Mouse (Mus musculus) midbrain, embryonic 11.5 days (tissue): ENCODE data around the gene Clpsl2. TPM values are rescaled to one million over a fixed set of nuclear protein-coding genes. Genes with fewer than 3 reads are reported as not detected.
A peak's percentile ranks its signal among the peaks of the same experiment; 100 is the strongest.
"Not testable (repeated sequence)": the region's sequence is repeated elsewhere in the genome, so short reads cannot be mapped to it uniquely, and the experiment has no call there.

Experiments
- ATAC-seq: fragments of 200-750 bp; cut with Nextera tagmentation; 2 replicates; pipeline ENCODE4 v1.8.0; 2017; ENCODE audit warnings: moderate TSS enrichment, moderate library complexity; ENCODE audit not compliant: low FRiP score
- DNase-seq: peaks from one replicate; pipeline ENCODE4 v3.0.0; 2015; ENCODE audit warnings: low spot score; ENCODE audit errors: missing footprints
- H3K27ac ChIP-seq: fragments of 300-500 bp; sonication (generic); 2 replicates; pipeline ENCODE4 v1.5.1; 2014; ENCODE audit warnings: low read depth, low read length
- H3K27me3 ChIP-seq: fragments of 300-500 bp; sonication (generic); 2 replicates; pipeline ENCODE4 v1.6.1; 2014; ENCODE audit warnings: mild to moderate bottlenecking, low read length, moderate library complexity, mixed read lengths; ENCODE audit not compliant: control insufficient read depth, insufficient read depth
- H3K36me3 ChIP-seq: fragments of 300-500 bp; sonication (generic); 2 replicates; pipeline ENCODE4 v1.6.1; 2014; ENCODE audit warnings: mild to moderate bottlenecking, low read length, moderate library complexity, mixed read lengths; ENCODE audit not compliant: control insufficient read depth, insufficient read depth
- H3K4me1 ChIP-seq: fragments of 300-500 bp; sonication (generic); 2 replicates; pipeline ENCODE4 v1.6.1; 2014; ENCODE audit warnings: low read length; ENCODE audit not compliant: control insufficient read depth, insufficient read depth
- H3K4me2 ChIP-seq: fragments of 300-500 bp; sonication (generic); 2 replicates; pipeline ENCODE4 v1.6.1; 2014; ENCODE audit warnings: mild to moderate bottlenecking, moderate library complexity
- H3K4me3 ChIP-seq: fragments of 300-500 bp; sonication (generic); 2 replicates; pipeline ENCODE4 v1.5.1; 2014; ENCODE audit warnings: low read depth, low read length
- H3K9ac ChIP-seq: fragments of 300-500 bp; sonication (generic); 2 replicates; pipeline ENCODE4 v1.6.1; 2014; ENCODE audit warnings: low read length
- H3K9me3 ChIP-seq: fragments of 300-500 bp; sonication (generic); 2 replicates; pipeline ENCODE4 v1.6.1; 2016; ENCODE audit warnings: low read length; ENCODE audit not compliant: control insufficient read depth
- WGBS: fragments of 180-500 bp; shearing (Covaris S2); extraction: QIAGEN DNeasy Blood & Tissue Kit; methylation state at CpG from one replicate; pipeline ENCODE4 v1.1.7; 2014; 5-methylcytosine and 5-hydroxymethylcytosine counted together
- polyA plus RNA-seq: library from polyadenylated mRNA; unstranded; fragments of >200 nt; fragmentation: Nextera tagmentation; extraction: Ambion mirVana; gene quantifications from 2 replicates; pipeline ENCODE4 v1.2.1, GENCODE M21; 2014

The Clpsl2 gene
- polyA plus RNA-seq, 1 experiment from 2014 or later = not detected

GRCm38 (mm10) chr17:28537881-28538280 is 11.3 kb upstream of the Clpsl2 start:
- ATAC-seq (no peak), DNase-seq (no peak)
- WGBS = 50% methylated on average over 12 of the region's 12 CpGs
- Histone ChIP-seq H3K4me2 (no peak overlapping the region), H3K4me3 (no peak overlapping the region), H3K27me3 (no peaks in the 10 kb centered on the region), H3K9ac (no peak overlapping the region), H3K36me3 (no peaks in the 10 kb centered on the region), H3K4me1 (no peaks in the 10 kb centered on the region), H3K9me3 (no peaks in the 10 kb centered on the region), H3K27ac (no peak overlapping the region)

GRCm38 (mm10) chr17:28546925-28547324 is 2.3 kb upstream of the Clpsl2 start:
- Histone ChIP-seq H3K4me1 (no peaks in the 10 kb centered on the region), H3K36me3 (no peaks in the 10 kb centered on the region), H3K27me3 (no peaks in the 10 kb centered on the region), H3K9me3 (no peaks in the 10 kb centered on the region), H3K9ac (no peak overlapping the region), H3K4me3 (no peak overlapping the region), H3K27ac (no peak overlapping the region), H3K4me2 (no peak overlapping the region)
- DNase-seq (no peak), ATAC-seq (no peak)
- 86% methylated on average over 1 of the region's 1 CpGs for WGBS

- no peak for DNase-seq
- no peak overlapping the region for H3K4me3 ChIP-seq
- WGBS = 79% methylated on average over 11 of the region's 11 CpGs
- no peaks in the 10 kb centered on the region for H3K27me3 ChIP-seq
- no peaks in the 10 kb centered on the region for H3K36me3 ChIP-seq
- H3K4me2 ChIP-seq = no peak overlapping the region
- 0 out of 2 replicates have a peak, but pooled peaks cover 3% of the 10 kb centered on the region for H3K4me1 ChIP-seq
- no peaks in the 10 kb centered on the region for H3K9me3 ChIP-seq
- no peak for ATAC-seq
- H3K27ac ChIP-seq = no peak overlapping the region
- no peak overlapping the region for H3K9ac ChIP-seq
Measured at GRCm38 (mm10) chr17:28548550-28548949, 661 bp upstream of the Clpsl2 start.

GRCm38 (mm10) chr17:28553040-28553793 is 4.0 kb downstream of the Clpsl2 start:
- no peak overlapping the region for H3K9ac ChIP-seq
- 8% methylated on average over 14 of the region's 14 CpGs for WGBS
- H3K27ac ChIP-seq = no peak overlapping the region
- ATAC-seq = 0 out of 2 replicates have a peak, but pooled peaks have one; percentile 46
- no peaks in the 10 kb centered on the region for H3K36me3 ChIP-seq
- peaks cover 9% of the 10 kb centered on the region; the same call in 1 of the 2 replicates for H3K4me1 ChIP-seq
- H3K4me3 ChIP-seq = no peak overlapping the region
- H3K4me2 ChIP-seq = no peak overlapping the region
- no peaks in the 10 kb centered on the region for H3K9me3 ChIP-seq
- DNase-seq = peak; percentile 95
- no peaks in the 10 kb centered on the region for H3K27me3 ChIP-seq

- WGBS = 89% methylated on average over 4 of the region's 4 CpGs
- not testable (repeated sequence) for H3K4me2 ChIP-seq, H3K9ac ChIP-seq, H3K9me3 ChIP-seq, H3K4me1 ChIP-seq, ATAC-seq, H3K27ac ChIP-seq, DNase-seq, H3K36me3 ChIP-seq, H3K4me3 ChIP-seq, H3K27me3 ChIP-seq
Measured at GRCm38 (mm10) chr17:28554021-28554420, 4.8 kb downstream of the Clpsl2 start.

GRCm38 (mm10) chr17:28556635-28557396 is 7.6 kb downstream of the Clpsl2 start:
- H3K27ac ChIP-seq = no peak overlapping the region
- peaks cover 9% of the 10 kb centered on the region; the same call in 1 of the 2 replicates for H3K4me1 ChIP-seq
- no peaks in the 10 kb centered on the region for H3K36me3 ChIP-seq
- ATAC-seq (no peak), DNase-seq (no peak)
- H3K27me3 ChIP-seq = no peaks in the 10 kb centered on the region
- no peak overlapping the region for H3K4me3 ChIP-seq
- 65% methylated on average over 6 of the region's 6 CpGs for WGBS
- no peak overlapping the region for H3K9ac ChIP-seq
- no peak overlapping the region for H3K4me2 ChIP-seq
- no peaks in the 10 kb centered on the region for H3K9me3 ChIP-seq

- 79% methylated on average over 6 of the region's 6 CpGs for WGBS
Measured at GRCm38 (mm10) chr17:28557772-28558171, 8.6 kb downstream of the Clpsl2 start.

GRCm38 (mm10) chr17:28560598-28560997 is 11.4 kb downstream of the Clpsl2 start, which contains the start of gene Clps:
Gene Clps, minus strand, starts transcription at chr17:28560766.
- DNase-seq (no peak), ATAC-seq (no peak)
- H3K4me1 ChIP-seq = peaks cover 6% of the 10 kb centered on the region; the same call in 1 of the 2 replicates
- H3K36me3 ChIP-seq = no peaks in the 10 kb centered on the region
- H3K9me3 ChIP-seq = no peaks in the 10 kb centered on the region
- no peak within 1 kb of the TSS for H3K27ac ChIP-seq
- no peak within 1 kb of the TSS for H3K4me2 ChIP-seq
- H3K27me3 ChIP-seq = no peaks in the 10 kb centered on the region
- H3K9ac ChIP-seq = no peak within 1 kb of the TSS
- WGBS = 90% methylated on average over 4 of the region's 4 CpGs
- no peak within 1 kb of the TSS for H3K4me3 ChIP-seq

More at GRCm38 (mm10) chr17:28557772-28558171, 8.6 kb downstream of the Clpsl2 start:
- H3K27ac ChIP-seq = no peak overlapping the region
- DNase-seq = no peak
- H3K27me3 ChIP-seq = no peaks in the 10 kb centered on the region
- no peaks in the 10 kb centered on the region for H3K36me3 ChIP-seq
- no peaks in the 10 kb centered on the region for H3K9me3 ChIP-seq
- no peak for ATAC-seq
- no peak overlapping the region for H3K4me3 ChIP-seq
- H3K4me2 ChIP-seq = no peak overlapping the region
- H3K9ac ChIP-seq = no peak overlapping the region
- H3K4me1 ChIP-seq = peaks cover 9% of the 10 kb centered on the region; the same call in 1 of the 2 replicates

GRCm38 (mm10) chr17:28561613-28562012 is 12.4 kb downstream of the Clpsl2 start:
- H3K36me3 ChIP-seq = no peaks in the 10 kb centered on the region
- peaks cover 1% of the 10 kb centered on the region; the same call in 1 of the 2 replicates for H3K4me1 ChIP-seq
- H3K9ac ChIP-seq = no peak overlapping the region
- ATAC-seq (no peak), DNase-seq (no peak)
- H3K9me3 ChIP-seq = no peaks in the 10 kb centered on the region
- H3K27ac ChIP-seq = no peak overlapping the region
- H3K4me2 ChIP-seq = no peak overlapping the region
- 71% methylated on average over 7 of the region's 7 CpGs for WGBS
- H3K4me3 ChIP-seq = no peak overlapping the region
- no peaks in the 10 kb centered on the region for H3K27me3 ChIP-seq
